Mouse (Mus musculus): ENCODE data around the gene Heyl.

- no peak for TF ChIP-seq GATA1 (IDR thresholded peaks at IDR 0.05; ENCODE audit: low read length)
- TF ChIP-seq TAL1 (IDR thresholded peaks at IDR 0.05; ENCODE audit: low read length) = no peak
Measured at GRCm38 (mm10) chr4:123246651-123247050, 13.3 kb downstream of the Heyl start.

Data from erythroblast, embryonic 14.5 days (primary cell).